Mouse (Mus musculus) megakaryocyte-erythroid progenitor cell, adult 5 weeks (primary cell): ENCODE measurements around the gene Atp5s. TPM values are rescaled to one million over a fixed set of nuclear protein-coding genes. Genes with fewer than 3 reads are reported as not detected.

Experiments
- polyA plus RNA-seq: library from polyadenylated mRNA; stranded (reverse); fragments of >175 nt; gene quantifications from 2 replicates; pipeline ENCODE4 v1.2.3, GENCODE M21; 2012

Gene Atp5s
- polyA plus RNA-seq = 6.3 and 7.5 TPM in 2 replicates

GRCm38 (mm10) chr12:69724711-69725460 lies at the start of gene Atp5s, which contains the start of gene L2hgdh:
Atp5s (plus strand) TSS chr12:69724950.
L2hgdh (minus strand) TSS chr12:69724873.

DNA sequence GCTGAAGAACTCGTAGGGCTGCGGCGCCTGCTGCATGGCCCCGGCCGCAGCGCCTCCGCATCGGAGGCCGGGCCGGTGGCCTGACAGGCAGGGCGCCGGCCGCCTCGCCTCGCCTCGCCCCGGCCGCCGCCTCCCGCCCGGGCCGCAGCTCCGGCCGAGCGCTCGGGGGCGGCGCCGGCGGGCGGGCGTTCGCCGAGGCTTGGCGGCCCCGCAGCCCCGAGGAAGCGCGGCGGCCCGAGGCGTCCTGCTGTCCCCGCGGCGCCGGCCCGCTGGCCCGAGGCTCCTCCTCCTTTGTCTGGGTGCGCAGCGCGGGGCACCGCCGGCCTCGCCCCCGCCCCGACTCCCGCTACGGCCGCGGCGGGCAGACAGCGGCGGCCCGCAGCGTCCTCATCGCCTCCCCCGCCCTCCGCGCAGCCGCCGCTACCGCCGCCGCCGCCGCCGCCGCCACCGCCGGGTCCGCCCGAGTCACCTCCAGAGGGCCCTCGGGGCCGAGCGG lies 43.1 kb upstream of the Atp5s start, which contains the start of gene Sos2:
Gene Sos2, minus strand, starts transcription at position 287 of the 496 bp plus-strand sequence.

DNA sequence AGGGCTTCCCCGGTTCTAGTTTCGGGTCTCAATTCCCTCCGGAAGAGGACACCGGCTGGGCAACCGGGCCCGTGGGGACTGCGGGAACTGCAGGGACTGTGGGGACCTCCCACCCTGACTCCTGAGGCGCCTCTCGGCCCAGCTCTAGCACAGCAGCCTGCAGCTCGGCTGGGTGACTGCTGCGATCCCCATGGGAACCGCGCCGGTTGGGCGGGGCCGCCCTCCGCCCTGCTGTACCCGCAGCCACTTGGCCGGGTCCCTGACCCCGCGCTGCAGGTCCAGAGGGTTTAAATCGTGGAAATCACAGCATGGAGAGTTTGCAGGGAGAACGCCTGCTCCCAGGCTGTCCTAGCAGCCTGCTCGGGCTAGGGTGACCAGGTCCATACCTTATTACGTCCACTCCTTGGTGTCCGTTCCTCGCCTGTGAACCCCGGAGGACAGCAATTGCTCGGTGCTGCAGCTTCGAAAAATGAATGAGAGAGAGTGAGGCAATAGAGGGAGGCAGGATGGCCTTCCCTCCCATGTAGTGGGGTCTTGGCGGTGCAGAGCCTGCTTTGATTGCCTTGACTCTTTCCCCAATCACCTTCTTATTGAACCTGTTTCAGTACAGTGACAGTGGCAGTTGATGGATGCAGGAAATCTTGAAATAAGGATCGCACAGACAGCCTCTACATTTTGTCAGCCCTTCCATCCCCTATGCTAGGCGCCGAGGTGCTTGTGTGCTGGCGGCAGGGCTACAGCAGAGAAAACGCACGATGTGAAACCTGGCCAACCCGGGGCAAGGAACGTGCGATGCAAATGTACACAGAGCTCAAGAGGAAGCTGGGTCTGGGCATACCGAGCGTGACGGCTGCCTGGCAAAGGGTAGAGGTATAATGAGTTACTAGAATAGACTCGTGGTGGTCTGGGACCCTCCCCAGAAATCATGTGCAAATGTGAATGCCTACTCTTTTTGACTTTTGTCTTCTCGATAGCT lies 66.1 kb downstream of the Atp5s start, which contains the start of gene Cdkl1:
Gene Cdkl1, minus strand, starts transcription at position 738 of the 976 bp plus-strand sequence.

Other genes with a start within 250 kb of the Atp5s start
- 9.6 and 12.5 TPM in 2 replicates for gene Vcpkmt, start 141.9 kb upstream of the Atp5s start, polyA plus RNA-seq
- 11.8 and 13.9 TPM in 2 replicates for gene Sos2, start 43.1 kb upstream of the Atp5s start, polyA plus RNA-seq
- 1.6 and 2.0 TPM in 2 replicates for gene L2hgdh, start 77 bp upstream of the Atp5s start, polyA plus RNA-seq
- gene Cdkl1, start 66.3 kb downstream of the Atp5s start, polyA plus RNA-seq = not detected in 2 replicates
- 0.54 and 2.0 TPM in 2 replicates for gene Atl1, start 167.7 kb downstream of the Atp5s start, polyA plus RNA-seq
- 3.8 and 6.7 TPM in 2 replicates for gene Map4k5, start 168.2 kb downstream of the Atp5s start, polyA plus RNA-seq